Mouse (Mus musculus): ENCODE measurements around the gene Doc2a.

Gene Doc2a

GRCm38 (mm10) chr7:126823202-126823711 lies 24.0 kb upstream of the Doc2a start:
- DNase-seq (ENCODE audit: low read depth, low spot score) = no peak

- DNase-seq (ENCODE audit: low read depth, low spot score) = no peak
Observed at GRCm38 (mm10) chr7:126823940-126824339, 23.3 kb upstream of the Doc2a start.

GRCm38 (mm10) chr7:126825403-126825802 lies 21.8 kb upstream of the Doc2a start:
- DNase-seq (ENCODE audit: low read depth, low spot score) = no peak

- DNase-seq (ENCODE audit: low read depth, low spot score) = no peak
Observed at GRCm38 (mm10) chr7:126825952-126826351, 21.3 kb upstream of the Doc2a start.

- DNase-seq (ENCODE audit: low read depth, low spot score) = no peak
Observed at GRCm38 (mm10) chr7:126831539-126831938, 15.7 kb upstream of the Doc2a start, which contains the start of gene 4930451I11Rik. TSS of gene 4930451I11Rik (minus strand) at chr7:126831639.

- DNase-seq (ENCODE audit: low read depth, low spot score) = no peak
Observed at GRCm38 (mm10) chr7:126832036-126832598, 15.1 kb upstream of the Doc2a start.

- no peak for DNase-seq (ENCODE audit: low read depth, low spot score)
Observed at GRCm38 (mm10) chr7:126833294-126833693, 13.9 kb upstream of the Doc2a start.

GRCm38 (mm10) chr7:126843276-126843675 lies 3.9 kb upstream of the Doc2a start:
- DNase-seq (ENCODE audit: low read depth, low spot score) = no peak

- DNase-seq (ENCODE audit: low read depth, low spot score) = no peak
Observed at GRCm38 (mm10) chr7:126845516-126845915, 1.7 kb upstream of the Doc2a start.

- DNase-seq (ENCODE audit: low read depth, low spot score) = no peak
Observed at GRCm38 (mm10) chr7:126847421-126848398, 494 bp downstream of the Doc2a start.

- no peak for DNase-seq (ENCODE audit: low read depth, low spot score)
Observed at GRCm38 (mm10) chr7:126848794-126849193, 1.6 kb downstream of the Doc2a start.

- DNase-seq (ENCODE audit: low read depth, low spot score) = no peak
Observed at GRCm38 (mm10) chr7:126850161-126850560, 2.9 kb downstream of the Doc2a start.

- no peak for DNase-seq (ENCODE audit: low read depth, low spot score)
Observed at GRCm38 (mm10) chr7:126851192-126851591, 4.0 kb downstream of the Doc2a start.

GRCm38 (mm10) chr7:126853454-126853853 lies 6.2 kb downstream of the Doc2a start:
- DNase-seq (ENCODE audit: low read depth, low spot score) = no peak

- DNase-seq (ENCODE audit: low read depth, low spot score) = no peak
Observed at GRCm38 (mm10) chr7:126855641-126856040, 8.4 kb downstream of the Doc2a start.

GRCm38 (mm10) chr7:126856741-126857420 lies 9.7 kb downstream of the Doc2a start:
- DNase-seq (ENCODE audit: low read depth, low spot score) = no peak

- no peak for DNase-seq (ENCODE audit: low read depth, low spot score)
Observed at GRCm38 (mm10) chr7:126860987-126861386, 13.8 kb downstream of the Doc2a start.

- peak; percentile 83 for DNase-seq (ENCODE audit: low read depth, low spot score)
Observed at GRCm38 (mm10) chr7:126861429-126862130, 14.4 kb downstream of the Doc2a start, which contains the start of gene Hirip3. TSS of gene Hirip3 (plus strand) at chr7:126861972.

GRCm38 (mm10) chr7:126862147-126862784 lies 15.1 kb downstream of the Doc2a start, which contains the start of gene Ino80e:
TSS of gene Ino80e (minus strand) at chr7:126862377.
- peak; percentile 91 for DNase-seq (ENCODE audit: low read depth, low spot score)

- DNase-seq (ENCODE audit: low read depth, low spot score) = no peak
Observed at GRCm38 (mm10) chr7:126863791-126864190, 16.6 kb downstream of the Doc2a start.

- DNase-seq (ENCODE audit: low read depth, low spot score) = no peak
Observed at GRCm38 (mm10) chr7:126867534-126867933, 20.3 kb downstream of the Doc2a start.
